Mouse (Mus musculus) CD4-positive, CD25-positive, alpha-beta regulatory T cell, adult 4 months (primary cell): ENCODE measurements at regions not wholly inside any gene's neighbourhood (a gene's known extent, or its start where the extent isn't known, plus 50 kb on each side); places are given as distances from the start of the nearest gene placed in this dataset.
A peak's percentile ranks its signal among the peaks of the same experiment; 100 is the strongest.

Source experiments
- ATAC-seq: one replicate; pipeline ENCODE4 v1.8.0; 2017

- ATAC-seq: no peak
Measured at GRCm38 (mm10) chr6:34246512-34246911, 69.6 kb upstream of the Slc35b4 start.

- ATAC-seq: no peak
Measured at GRCm38 (mm10) chr6:34243001-34243400, 66.1 kb upstream of the Slc35b4 start.

- ATAC-seq: peak; percentile 68
Measured at GRCm38 (mm10) chr6:34242486-34242885, 65.6 kb upstream of the Slc35b4 start.

GRCm38 (mm10) chr6:34235132-34235531 lies 58.2 kb upstream of the Slc35b4 start:
- ATAC-seq: no peak

- no peak for ATAC-seq
Measured at GRCm38 (mm10) chr6:34234443-34235020, 57.6 kb upstream of the Slc35b4 start.

GRCm38 (mm10) chr6:34230768-34231381 lies 54.0 kb upstream of the Slc35b4 start:
- ATAC-seq: peak; percentile 43

- no peak for ATAC-seq
Measured at GRCm38 (mm10) chr6:34227131-34227530, 50.2 kb upstream of the Slc35b4 start.
